Mouse (Mus musculus): Measurements from ENCODE around the gene Fam234b.

- TF ChIP-seq FLI1 (IDR thresholded peaks at IDR 0.05; ENCODE audit: low read length) = no peak
- no peak for TF ChIP-seq GATA1 (IDR thresholded peaks at IDR 0.05; ENCODE audit: borderline replicate concordance, low read length)
Observed at GRCm38 (mm10) chr6:135279856-135280255, 82.1 kb downstream of the Fam234b start.
